29 mouse cellular contexts compared by ENCODE assay signal in genomic region chr2:57812996-57813395, GRCm38 (mm10).
A peak's percentile ranks its signal among the peaks of the same experiment; 100 is the strongest.
DNase-seq lines count a peak whose midpoint lies in the region; ATAC-seq and TF ChIP-seq lines count a peak whose summit lies in the region.
"Had no signal": no experiment of that assay in that cellular context is flagged by ENCODE, and none has a peak within 500 bp of the region (broad histone marks: within the 10 kb centered on the region; RNA-seq: fewer than 3 reads in every experiment).

No protein-coding gene starts in this region.

- no peak overlapping the region for H3K27ac ChIP-seq in forebrain, embryonic 13.5 days
- H3K27ac ChIP-seq in forebrain, embryonic 16.5 days (ENCODE audit: low read length), result no peak overlapping the region
- no peak overlapping the region for H3K27ac ChIP-seq in stomach, postnatal 0 days (replicated peaks)
- H3K27ac ChIP-seq: embryonic facial prominence, embryonic 12.5 days; embryonic facial prominence, embryonic 15.5 days; heart, embryonic 15.5 days; hindbrain, embryonic 10.5 days; hindbrain, embryonic 13.5 days; intestine, embryonic 15.5 days had no signal

- WGBS in forebrain, embryonic 13.5 days, result 20% methylated on average over 1 of the region's 1 CpGs
- 14% methylated on average over 1 of the region's 1 CpGs for WGBS in forebrain, embryonic 16.5 days
- 81% methylated on average over 1 of the region's 1 CpGs for WGBS in stomach, postnatal 0 days

- H3K27me3 ChIP-seq in forebrain, embryonic 13.5 days, result no peaks in the 10 kb centered on the region
- no peaks in the 10 kb centered on the region for H3K27me3 ChIP-seq in forebrain, embryonic 16.5 days (replicated peaks; ENCODE audit: control insufficient read depth, insufficient read depth, low read length)
- H3K27me3 ChIP-seq in stomach, postnatal 0 days (ENCODE audit: control insufficient read depth, insufficient read depth, low read length), result no peaks in the 10 kb centered on the region
- H3K27me3 ChIP-seq: CH12.LX; embryonic facial prominence, embryonic 12.5 days; embryonic facial prominence, embryonic 15.5 days; heart, embryonic 12.5 days; heart, embryonic 15.5 days; hindbrain, embryonic 13.5 days; intestine, embryonic 15.5 days had no signal

- ATAC-seq in frontal cortex, adult (ENCODE audit: low TSS enrichment), result peak; percentile 41
- peak; percentile 90 for ATAC-seq in forebrain, embryonic 13.5 days
- peak; percentile 95 for ATAC-seq in forebrain, embryonic 16.5 days
- ATAC-seq in stomach, postnatal 0 days (ENCODE audit: low FRiP score, low TSS enrichment), result no peak
- ATAC-seq: hindbrain, embryonic 16.5 days; intestine, embryonic 15.5 days; Patski had no signal

- no peak overlapping the region for H3K9ac ChIP-seq in forebrain, embryonic 13.5 days
- no peak overlapping the region for H3K9ac ChIP-seq in forebrain, embryonic 16.5 days (replicated peaks; ENCODE audit: low read depth, low read length)
- no peak overlapping the region for H3K9ac ChIP-seq in stomach, postnatal 0 days (ENCODE audit: low read length)
- H3K9ac ChIP-seq: embryonic facial prominence, embryonic 12.5 days; embryonic facial prominence, embryonic 15.5 days; heart, embryonic 12.5 days; heart, embryonic 15.5 days; hindbrain, embryonic 13.5 days; intestine, embryonic 15.5 days had no signal

- no peak for DNase-seq in frontal cortex, adult 2 months (ENCODE audit: extremely low spot score in 1 of 2, low spot score in 1 of 2)
- DNase-seq in cerebellum, postnatal 36 days, result no peak
- no peak for DNase-seq in embryo, embryonic 9.5 days (ENCODE audit: extremely low spot score)
- DNase-seq in stomach, postnatal 0 days (ENCODE audit: low spot score), result no peak
- DNase-seq: adrenal gland, postnatal 10 days; adrenal gland, postnatal 36 days; B cell, adult 2 months; cerebellum, adult 11-12 months; cerebellum, adult 8-10 months; cerebellum, postnatal 10 days; gastrocnemius, postnatal 25 days; heart, adult 18-20 months; heart, postnatal 10 days; heart, postnatal 36 days; kidney, adult 11 months had no signal

- TF ChIP-seq CTCF in stomach, postnatal 0 days (IDR thresholded peaks at IDR 0.05; ENCODE audit: low read depth), result no peak

- H3K4me3 ChIP-seq in forebrain, embryonic 13.5 days, result no peak overlapping the region
- H3K4me3 ChIP-seq in forebrain, embryonic 16.5 days (replicated peaks; ENCODE audit: low read length), result no peak overlapping the region
- H3K4me3 ChIP-seq in stomach, postnatal 0 days (ENCODE audit: low read depth, low read length), result no peak overlapping the region
- H3K4me3 ChIP-seq: embryonic facial prominence, embryonic 12.5 days; embryonic facial prominence, embryonic 15.5 days; heart, embryonic 12.5 days; heart, embryonic 15.5 days; hindbrain, embryonic 10.5 days; hindbrain, embryonic 13.5 days; intestine, embryonic 15.5 days had no signal

- no peak for TF ChIP-seq EP300 in stomach, postnatal 0 days (optimal IDR thresholded peaks at IDR 0.05)

- H3K4me2 ChIP-seq in forebrain, embryonic 13.5 days, result no peak overlapping the region
- no peak overlapping the region for H3K4me2 ChIP-seq in forebrain, embryonic 16.5 days (ENCODE audit: low read length)
- H3K4me2 ChIP-seq in stomach, postnatal 0 days (replicated peaks; ENCODE audit: low read depth), result no peak overlapping the region
- H3K4me2 ChIP-seq: embryonic facial prominence, embryonic 12.5 days; embryonic facial prominence, embryonic 15.5 days; heart, embryonic 12.5 days; heart, embryonic 15.5 days; hindbrain, embryonic 13.5 days; intestine, embryonic 15.5 days had no signal

- peaks cover 5% of the 10 kb centered on the region; the same call in 1 of the 2 replicates for H3K4me1 ChIP-seq in forebrain, embryonic 13.5 days
- H3K4me1 ChIP-seq in forebrain, embryonic 16.5 days (replicated peaks; ENCODE audit: control insufficient read depth, insufficient read depth, low read length), result no peaks in the 10 kb centered on the region
- no peaks in the 10 kb centered on the region for H3K4me1 ChIP-seq in stomach, postnatal 0 days (replicated peaks; ENCODE audit: control insufficient read depth, insufficient read depth)
- H3K4me1 ChIP-seq: embryonic facial prominence, embryonic 12.5 days; embryonic facial prominence, embryonic 15.5 days; heart, embryonic 12.5 days; heart, embryonic 15.5 days; hindbrain, embryonic 10.5 days; hindbrain, embryonic 13.5 days; intestine, embryonic 15.5 days had no signal

- H3K36me3 ChIP-seq in forebrain, embryonic 13.5 days (ENCODE audit: poor library complexity, severe bottlenecking), result no peaks in the 10 kb centered on the region
- H3K36me3 ChIP-seq in forebrain, embryonic 16.5 days (ENCODE audit: control insufficient read depth, insufficient read depth), result no peaks in the 10 kb centered on the region
- H3K36me3 ChIP-seq in stomach, postnatal 0 days (ENCODE audit: control insufficient read depth, insufficient read depth, low read length), result no peaks in the 10 kb centered on the region
- H3K36me3 ChIP-seq: embryonic facial prominence, embryonic 12.5 days; embryonic facial prominence, embryonic 15.5 days; G1E; heart, embryonic 12.5 days; heart, embryonic 15.5 days; hindbrain, embryonic 10.5 days; hindbrain, embryonic 13.5 days; intestine, embryonic 15.5 days had no signal

- no peaks in the 10 kb centered on the region for H3K9me3 ChIP-seq in forebrain, embryonic 13.5 days (replicated peaks)
- no peaks in the 10 kb centered on the region for H3K9me3 ChIP-seq in forebrain, embryonic 16.5 days (ENCODE audit: control insufficient read depth, low read length)
- H3K9me3 ChIP-seq in stomach, postnatal 0 days (ENCODE audit: control insufficient read depth, low read length), result no peaks in the 10 kb centered on the region
- H3K9me3 ChIP-seq: embryonic facial prominence, embryonic 12.5 days; embryonic facial prominence, embryonic 15.5 days; G1E; heart, embryonic 12.5 days; heart, embryonic 15.5 days; hindbrain, embryonic 10.5 days; hindbrain, embryonic 13.5 days; intestine, embryonic 15.5 days had no signal
